Comparison of ENCODE assay signal across 10 mouse cellular contexts in genomic region chr17:83220954-83221538, GRCm38 (mm10). TPM values are rescaled to one million over a fixed set of nuclear protein-coding genes. Genes with fewer than 3 reads are reported as not detected.
DNase-seq lines count a peak whose midpoint lies in the region; ATAC-seq lines count a peak whose summit lies in the region.
"Had no signal": no experiment of that assay in that cellular context is flagged by ENCODE, and none has a peak within 500 bp of the region (broad histone marks: within the 10 kb centered on the region; RNA-seq: fewer than 3 reads in every experiment).

No protein-coding gene starts in this region.

- DNase-seq in kidney, postnatal 36 days, result no peak
- peak; percentile 61 for DNase-seq in heart, adult 8-10 months (ENCODE audit: low spot score)
- DNase-seq in heart, postnatal 14 days, result peak; percentile 43 to 55
- DNase-seq in embryo, embryonic 11 days, result no peak
- no peak for DNase-seq in left cerebral cortex, adult 18-20 months (ENCODE audit: low spot score in 2 of 2)
- DNase-seq: cerebellum, postnatal 36 days; spleen, adult 18-20 months had no signal

- peak overlapping the region; percentile 24; the same call in 1 of the 2 replicates for H3K9ac ChIP-seq in kidney, embryonic 16.5 days (replicated peaks; ENCODE audit: low read length)
- H3K9ac ChIP-seq in stomach, embryonic 16.5 days (ENCODE audit: low read length), result peak overlapping the region; percentile 12; the same call in 1 of the 2 replicates
- H3K9ac ChIP-seq: liver, embryonic 15.5 days had no signal

- peaks cover 44% of the 10 kb centered on the region for H3K36me3 ChIP-seq in kidney, embryonic 16.5 days (ENCODE audit: insufficient read depth, low read length)
- H3K36me3 ChIP-seq in stomach, embryonic 16.5 days (ENCODE audit: control insufficient read depth, insufficient read depth, low read length), result peaks cover 18% of the 10 kb centered on the region

- WGBS in kidney, embryonic 16.5 days, result 61% methylated on average over 18 of the region's 18 CpGs
- WGBS in stomach, embryonic 16.5 days, result 75% methylated on average over 18 of the region's 18 CpGs

- H3K9me3 ChIP-seq in kidney, embryonic 16.5 days (ENCODE audit: low read length), result no peaks in the 10 kb centered on the region
- H3K9me3 ChIP-seq in stomach, embryonic 16.5 days (replicated peaks; ENCODE audit: control insufficient read depth, low read length), result no peaks in the 10 kb centered on the region
- H3K9me3 ChIP-seq: liver, embryonic 15.5 days had no signal

- H3K27me3 ChIP-seq in kidney, embryonic 16.5 days (ENCODE audit: insufficient read depth, low read length), result no peaks in the 10 kb centered on the region
- H3K27me3 ChIP-seq in stomach, embryonic 16.5 days (ENCODE audit: control insufficient read depth, insufficient read depth, low read length), result no peaks in the 10 kb centered on the region

- no peak for ATAC-seq in kidney, embryonic 16.5 days (ENCODE audit: low FRiP score, low TSS enrichment)
- ATAC-seq in stomach, embryonic 16.5 days (ENCODE audit: insufficient read depth, low FRiP score), result no peak

- intact Hi-C loops in heart, postnatal 14 days (cut with DNase I), result no loop called here

- H3K4me3 ChIP-seq in kidney, embryonic 16.5 days (ENCODE audit: low read length), result no peak overlapping the region
- no peak overlapping the region for H3K4me3 ChIP-seq in stomach, embryonic 16.5 days (replicated peaks; ENCODE audit: low read length)
- H3K4me3 ChIP-seq: liver, embryonic 15.5 days had no signal

- H3K4me2 ChIP-seq in kidney, embryonic 16.5 days (replicated peaks; ENCODE audit: low read depth, low read length), result no peak overlapping the region; the same call in 1 of the 2 replicates
- H3K4me2 ChIP-seq in stomach, embryonic 16.5 days (ENCODE audit: low read depth, low read length), result no peak overlapping the region
- H3K4me2 ChIP-seq: liver, embryonic 15.5 days had no signal

- H3K27ac ChIP-seq in kidney, embryonic 16.5 days (ENCODE audit: low read length), result peak overlapping the region; percentile 80
- H3K27ac ChIP-seq in stomach, embryonic 16.5 days (ENCODE audit: low read length), result peak overlapping the region; percentile 16; the same call in 1 of the 2 replicates
- H3K27ac ChIP-seq: liver, embryonic 15.5 days had no signal

- peaks cover 79% of the 10 kb centered on the region for H3K4me1 ChIP-seq in kidney, embryonic 16.5 days (ENCODE audit: insufficient read depth, low read length)
- H3K4me1 ChIP-seq in stomach, embryonic 16.5 days (ENCODE audit: control insufficient read depth, insufficient read depth, low read length), result peaks cover 50% of the 10 kb centered on the region

RNA-seq across cellular contexts. Expression of gene Pkdcc, which starts 6.0 kb away (rescaled TPM):
- 29.9 and 31.6 TPM in 2 replicates for polyA plus RNA-seq in kidney, embryonic 16.5 days (2015; fragmentation: Nextera tagmentation; extraction: Ambion mirVana)
- 10 to 100 TPM; 46.4 to 59.2 (median 52.7) TPM for total RNA-seq in heart, adult 8-10 months (2022)
- 10 to 100 TPM; 34.7 to 37.8 TPM for total RNA-seq in heart, postnatal 14 days (2021)
- 16.2 and 16.4 TPM in 2 replicates for polyA plus RNA-seq in stomach, embryonic 16.5 days (2015; fragmentation: Nextera tagmentation; extraction: Ambion mirVana)
- total RNA-seq in left cerebral cortex, adult 18-20 months (2021), result 10 to 100 TPM; 12.4 to 15.5 TPM

Comparison
In these comparisons a context has a peak if more than half of its experiments do, and no peak if none do; other contexts are left out.
1. DNase-seq: peak in heart, adult 8-10 months (single experiment) and heart, postnatal 14 days (2 of 2); none in kidney, postnatal 36 days (0 of 2), embryo, embryonic 11 days (single experiment) and left cerebral cortex, adult 18-20 months (0 of 2).